Mouse (Mus musculus): ENCODE measurements around the gene Kcnc2.

Kcnc2 gene

GRCm38 (mm10) chr10:112394399-112394970, 123.6 kb downstream of the Kcnc2 start:
- DNase-seq (ENCODE audit: low spot score in 2 of 2) = no peak

- no peak for DNase-seq (ENCODE audit: low spot score in 2 of 2)
Observed at GRCm38 (mm10) chr10:112397194-112397593, 126.3 kb downstream of the Kcnc2 start.

GRCm38 (mm10) chr10:112400591-112401404, 129.9 kb downstream of the Kcnc2 start:
- peak in 1 of 2 experiments; percentile 7 for DNase-seq (ENCODE audit: low spot score in 2 of 2)

GRCm38 (mm10) chr10:112409525-112409924, 138.6 kb downstream of the Kcnc2 start:
- no peak for DNase-seq (ENCODE audit: low spot score in 2 of 2)

- DNase-seq (ENCODE audit: low spot score in 2 of 2) = no peak
Observed at GRCm38 (mm10) chr10:112423327-112423726, 152.4 kb downstream of the Kcnc2 start.

GRCm38 (mm10) chr10:112436950-112437349, 166.0 kb downstream of the Kcnc2 start:
- no peak for DNase-seq (ENCODE audit: low spot score in 2 of 2)

GRCm38 (mm10) chr10:112444640-112445039, 173.7 kb downstream of the Kcnc2 start:
- no peak for DNase-seq (ENCODE audit: low spot score in 2 of 2)

GRCm38 (mm10) chr10:112450910-112451309, 180.0 kb downstream of the Kcnc2 start:
- DNase-seq (ENCODE audit: low spot score in 2 of 2) = no peak

GRCm38 (mm10) chr10:112468689-112469384, 197.9 kb downstream of the Kcnc2 start:
- peak in 1 of 2 experiments; percentile 43 for DNase-seq (ENCODE audit: low spot score in 2 of 2)

- no peak for DNase-seq (ENCODE audit: low spot score in 2 of 2)
Observed at GRCm38 (mm10) chr10:112474122-112474810, 203.3 kb downstream of the Kcnc2 start.

- peak; percentile 36 to 62 for DNase-seq (ENCODE audit: low spot score in 2 of 2)
Observed at GRCm38 (mm10) chr10:112481461-112481860, 210.5 kb downstream of the Kcnc2 start.

GRCm38 (mm10) chr10:112481921-112482607, 211.1 kb downstream of the Kcnc2 start:
- no peak for DNase-seq (ENCODE audit: low spot score in 2 of 2)

- no peak for DNase-seq (ENCODE audit: low spot score in 2 of 2)
Observed at GRCm38 (mm10) chr10:112484387-112485105, 213.6 kb downstream of the Kcnc2 start.

GRCm38 (mm10) chr10:112485819-112486218, 214.9 kb downstream of the Kcnc2 start:
- no peak for DNase-seq (ENCODE audit: low spot score in 2 of 2)

GRCm38 (mm10) chr10:112488751-112489150, 217.8 kb downstream of the Kcnc2 start:
- DNase-seq (ENCODE audit: low spot score in 2 of 2) = no peak
